Mouse (Mus musculus): ENCODE data around the gene Tssc4. TPM values are rescaled to one million over a fixed set of nuclear protein-coding genes. Genes with fewer than 3 reads are reported as not detected.

Tssc4 gene
- polyA plus RNA-seq, 1 experiment = 48.2 TPM

GRCm38 (mm10) chr7:143031816-143032215, 37.2 kb upstream of the Tssc4 start:
- TF ChIP-seq POLR2A (IDR thresholded peaks at IDR 0.05; ENCODE audit: borderline replicate concordance, control insufficient read depth, low read depth, low read length) = no peak
- TF ChIP-seq CTCF (IDR thresholded peaks at IDR 0.05; ENCODE audit: control insufficient read depth, insufficient read depth, low read length) = no peak
- no peak overlapping the region for H3K4me3 ChIP-seq (replicated peaks; ENCODE audit: control insufficient read depth, low read depth, low read length)
- no peak overlapping the region for H3K27ac ChIP-seq (ENCODE audit: control insufficient read depth, insufficient read depth, low read depth, low read length, poor library complexity)
- H3K4me1 ChIP-seq (ENCODE audit: control insufficient read depth, insufficient read depth, low read length) = no peaks in the 10 kb centered on the region
- 77% methylated on average over 1 of the region's 1 CpGs for WGBS

GRCm38 (mm10) chr7:143033581-143033980, 35.5 kb upstream of the Tssc4 start:
- TF ChIP-seq CTCF (IDR thresholded peaks at IDR 0.05; ENCODE audit: control insufficient read depth, insufficient read depth, low read length) (no peak), POLR2A (IDR thresholded peaks at IDR 0.05; ENCODE audit: borderline replicate concordance, control insufficient read depth, low read depth, low read length) (no peak)
- 87% methylated on average over 4 of the region's 4 CpGs for WGBS

GRCm38 (mm10) chr7:143034112-143034511, 34.9 kb upstream of the Tssc4 start:
- Histone ChIP-seq H3K27ac (ENCODE audit: control insufficient read depth, insufficient read depth, low read depth, low read length, poor library complexity) (no peak overlapping the region), H3K4me1 (ENCODE audit: control insufficient read depth, insufficient read depth, low read length) (peaks cover 7% of the 10 kb centered on the region), H3K4me3 (replicated peaks; ENCODE audit: control insufficient read depth, low read depth, low read length) (no peak overlapping the region)
- no peak for TF ChIP-seq POLR2A (IDR thresholded peaks at IDR 0.05; ENCODE audit: borderline replicate concordance, control insufficient read depth, low read depth, low read length)
- WGBS = 92% methylated on average over 2 of the region's 2 CpGs

More at GRCm38 (mm10) chr7:143033581-143033980, 35.5 kb upstream of the Tssc4 start:
- H3K4me3 ChIP-seq (replicated peaks; ENCODE audit: control insufficient read depth, low read depth, low read length) = no peak overlapping the region
- no peak overlapping the region for H3K27ac ChIP-seq (ENCODE audit: control insufficient read depth, insufficient read depth, low read depth, low read length, poor library complexity)
- H3K4me1 ChIP-seq (ENCODE audit: control insufficient read depth, insufficient read depth, low read length) = peaks cover 5% of the 10 kb centered on the region

GRCm38 (mm10) chr7:143034519-143035450, 34.3 kb upstream of the Tssc4 start:
- no peak overlapping the region for H3K27ac ChIP-seq (ENCODE audit: control insufficient read depth, insufficient read depth, low read depth, low read length, poor library complexity)
- WGBS = 85% methylated on average over 8 of the region's 8 CpGs
- TF ChIP-seq CTCF (IDR thresholded peaks at IDR 0.05; ENCODE audit: control insufficient read depth, insufficient read depth, low read length) (no peak), POLR2A (IDR thresholded peaks at IDR 0.05; ENCODE audit: borderline replicate concordance, control insufficient read depth, low read depth, low read length) (no peak)
- H3K4me3 ChIP-seq (replicated peaks; ENCODE audit: control insufficient read depth, low read depth, low read length) = no peak overlapping the region
- peaks cover 7% of the 10 kb centered on the region for H3K4me1 ChIP-seq (ENCODE audit: control insufficient read depth, insufficient read depth, low read length)

GRCm38 (mm10) chr7:143036787-143037186, 32.3 kb upstream of the Tssc4 start:
- 71% methylated on average over 3 of the region's 3 CpGs for WGBS
- no peak for TF ChIP-seq POLR2A (IDR thresholded peaks at IDR 0.05; ENCODE audit: borderline replicate concordance, control insufficient read depth, low read depth, low read length)
- TF ChIP-seq CTCF (IDR thresholded peaks at IDR 0.05; ENCODE audit: control insufficient read depth, insufficient read depth, low read length) = no peak
- Histone ChIP-seq H3K4me1 (ENCODE audit: control insufficient read depth, insufficient read depth, low read length) (peaks cover 7% of the 10 kb centered on the region), H3K27ac (ENCODE audit: control insufficient read depth, insufficient read depth, low read depth, low read length, poor library complexity) (no peak overlapping the region), H3K4me3 (replicated peaks; ENCODE audit: control insufficient read depth, low read depth, low read length) (no peak overlapping the region)

- peaks cover 7% of the 10 kb centered on the region for H3K4me1 ChIP-seq (ENCODE audit: control insufficient read depth, insufficient read depth, low read length)
- 55% methylated on average over 4 of the region's 4 CpGs for WGBS
- H3K4me3 ChIP-seq (replicated peaks; ENCODE audit: control insufficient read depth, low read depth, low read length) = no peak overlapping the region
- no peak overlapping the region for H3K27ac ChIP-seq (ENCODE audit: control insufficient read depth, insufficient read depth, low read depth, low read length, poor library complexity)
- no peak for TF ChIP-seq POLR2A (IDR thresholded peaks at IDR 0.05; ENCODE audit: borderline replicate concordance, control insufficient read depth, low read depth, low read length)
These were observed 31.7 kb upstream of the Tssc4 start for GRCm38 (mm10) chr7:143037306-143037705.

- TF ChIP-seq POLR2A (IDR thresholded peaks at IDR 0.05; ENCODE audit: borderline replicate concordance, control insufficient read depth, low read depth, low read length) (no peak), CTCF (IDR thresholded peaks at IDR 0.05; ENCODE audit: control insufficient read depth, insufficient read depth, low read length) (no peak)
- H3K27ac ChIP-seq (ENCODE audit: control insufficient read depth, insufficient read depth, low read depth, low read length, poor library complexity) = peak overlapping the region; percentile 16; the same call in 1 of the 2 replicates
- WGBS = 34% methylated on average over 3 of the region's 3 CpGs
These were observed 30.7 kb upstream of the Tssc4 start for GRCm38 (mm10) chr7:143038174-143038931.

GRCm38 (mm10) chr7:143040561-143040960, 28.5 kb upstream of the Tssc4 start:
- 91% methylated on average over 3 of the region's 3 CpGs for WGBS

More at GRCm38 (mm10) chr7:143038174-143038931, 30.7 kb upstream of the Tssc4 start:
- H3K4me3 ChIP-seq (replicated peaks; ENCODE audit: control insufficient read depth, low read depth, low read length) = no peak overlapping the region
- H3K4me1 ChIP-seq (ENCODE audit: control insufficient read depth, insufficient read depth, low read length) = peaks cover 9% of the 10 kb centered on the region

More at GRCm38 (mm10) chr7:143040561-143040960, 28.5 kb upstream of the Tssc4 start:
- H3K4me1 ChIP-seq (ENCODE audit: control insufficient read depth, insufficient read depth, low read length) = peaks cover 10% of the 10 kb centered on the region
- H3K27ac ChIP-seq (ENCODE audit: control insufficient read depth, insufficient read depth, low read depth, low read length, poor library complexity) = no peak overlapping the region
- H3K4me3 ChIP-seq (replicated peaks; ENCODE audit: control insufficient read depth, low read depth, low read length) = no peak overlapping the region
- TF ChIP-seq CTCF (IDR thresholded peaks at IDR 0.05; ENCODE audit: control insufficient read depth, insufficient read depth, low read length) = no peak
- no peak for TF ChIP-seq POLR2A (IDR thresholded peaks at IDR 0.05; ENCODE audit: borderline replicate concordance, control insufficient read depth, low read depth, low read length)
